Mouse (Mus musculus): ENCODE data around the gene Ndufc2. TPM values are rescaled to one million over a fixed set of nuclear protein-coding genes. Genes with fewer than 3 reads are reported as not detected.

Gene Ndufc2
- total and polyA plus RNA-seq, 2 experiments from 2014 or later, result 463 to 638 TPM

DNA sequence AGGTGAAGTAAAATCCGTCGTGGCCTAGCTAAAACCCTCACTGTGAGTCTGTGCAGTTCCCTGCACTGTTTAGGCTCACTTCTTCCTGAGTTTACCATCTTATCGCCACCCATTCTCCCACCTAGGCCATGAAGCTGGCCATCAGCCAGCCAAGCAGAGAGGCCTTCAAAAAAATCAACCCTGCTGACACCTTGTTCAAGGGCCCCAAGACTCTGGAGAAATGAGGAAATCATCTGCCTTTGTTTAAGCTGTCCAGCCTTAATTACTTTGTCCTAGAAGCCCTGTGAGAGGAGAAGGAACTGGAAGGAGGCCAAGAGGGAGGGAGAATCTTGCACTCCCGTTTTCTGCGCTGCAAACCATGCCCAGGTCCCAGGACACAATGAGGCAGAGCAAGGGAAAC is 43.5 kb upstream of the Ndufc2 start:
- Histone ChIP-seq H3K27me3 (ENCODE audit: insufficient read depth, low read length) (no peaks in the 10 kb centered on the region), H3K4me2 (ENCODE audit: low read depth, low read length, poor library complexity, severe bottlenecking) (no peak overlapping the region), H3K36me3 (ENCODE audit: insufficient read depth, low read length) (no peaks in the 10 kb centered on the region), H3K4me1 (ENCODE audit: insufficient read depth, low read length) (no peaks in the 10 kb centered on the region), H3K9ac (replicated peaks; ENCODE audit: low read length, poor library complexity, severe bottlenecking) (no peak overlapping the region), H3K9me3 (ENCODE audit: low read length) (no peaks in the 10 kb centered on the region), H3K4me3 (ENCODE audit: low read depth, low read length) (no peak overlapping the region), H3K27ac (ENCODE audit: low read depth, low read length) (no peak overlapping the region)
- ATAC-seq (ENCODE audit: low FRiP score) (no peak; the same call in 1 of the 2 replicates), DNase-seq (ENCODE audit: low spot score) (peak; percentile 18)
- no peak for TF ChIP-seq CTCF (IDR thresholded peaks at IDR 0.05)
- 74% methylated on average over 5 of the region's 5 CpGs for WGBS

DNA sequence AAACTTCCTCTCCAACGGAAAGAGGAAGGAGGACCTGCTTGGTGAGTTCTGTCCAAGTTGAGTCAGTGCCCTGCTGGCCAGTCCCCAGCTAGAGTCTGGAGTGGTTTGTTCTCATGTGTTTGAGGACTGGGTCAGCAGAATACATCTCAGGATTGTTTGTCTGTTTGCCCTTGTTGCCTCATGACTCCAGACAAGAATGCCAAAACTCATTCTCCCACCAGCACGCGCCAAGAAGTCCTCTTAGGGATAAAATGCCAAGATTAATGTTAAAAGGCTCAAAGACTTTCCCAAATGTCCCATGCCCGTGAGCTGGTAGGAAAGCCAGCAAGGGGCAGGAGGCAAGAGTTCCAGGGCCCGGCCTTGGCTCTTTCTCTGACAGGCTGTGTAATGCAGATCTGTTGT is 42.9 kb upstream of the Ndufc2 start:
- Histone ChIP-seq H3K9ac (replicated peaks; ENCODE audit: low read length, poor library complexity, severe bottlenecking) (no peak overlapping the region), H3K9me3 (ENCODE audit: low read length) (no peaks in the 10 kb centered on the region), H3K27ac (ENCODE audit: low read depth, low read length) (no peak overlapping the region), H3K4me1 (ENCODE audit: insufficient read depth, low read length) (no peaks in the 10 kb centered on the region), H3K4me3 (ENCODE audit: low read depth, low read length) (no peak overlapping the region), H3K4me2 (ENCODE audit: low read depth, low read length, poor library complexity, severe bottlenecking) (no peak overlapping the region), H3K36me3 (ENCODE audit: insufficient read depth, low read length) (no peaks in the 10 kb centered on the region), H3K27me3 (ENCODE audit: insufficient read depth, low read length) (no peaks in the 10 kb centered on the region)
- 60% methylated on average over 5 of the region's 5 CpGs for WGBS
- ATAC-seq (ENCODE audit: low FRiP score), result no peak
- DNase-seq (ENCODE audit: low spot score), result peak; percentile 60
- no peak for TF ChIP-seq CTCF (IDR thresholded peaks at IDR 0.05)

DNA sequence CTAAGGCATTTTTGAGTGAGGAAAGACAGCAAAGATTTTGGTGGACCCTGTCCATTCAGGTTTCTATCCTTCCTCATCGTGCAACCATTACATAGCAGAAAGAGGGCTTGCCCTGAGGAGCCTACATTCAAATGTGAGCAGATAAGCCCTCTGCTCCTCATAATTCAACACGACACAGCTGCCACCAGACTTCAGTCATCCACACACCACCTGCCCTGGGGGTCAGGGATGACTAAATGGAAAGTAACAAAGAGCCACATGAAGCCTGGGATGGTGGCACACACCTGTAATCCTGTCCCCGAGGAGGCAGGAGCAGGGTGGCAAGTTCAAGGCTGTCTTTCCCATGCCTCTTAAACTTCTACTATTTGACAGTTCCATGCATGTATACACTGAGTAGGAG is 42.0 kb upstream of the Ndufc2 start:
- no peak overlapping the region for H3K4me2 ChIP-seq (ENCODE audit: low read depth, low read length, poor library complexity, severe bottlenecking)
- no peak overlapping the region for H3K4me3 ChIP-seq (ENCODE audit: low read depth, low read length)
- no peak for TF ChIP-seq CTCF (IDR thresholded peaks at IDR 0.05)
- H3K9ac ChIP-seq (replicated peaks; ENCODE audit: low read length, poor library complexity, severe bottlenecking), result no peak overlapping the region
- no peaks in the 10 kb centered on the region for H3K27me3 ChIP-seq (ENCODE audit: insufficient read depth, low read length)
- 71% methylated on average over 3 of the region's 3 CpGs for WGBS
- no peaks in the 10 kb centered on the region for H3K36me3 ChIP-seq (ENCODE audit: insufficient read depth, low read length)
- ATAC-seq (ENCODE audit: low FRiP score) (no peak), DNase-seq (ENCODE audit: low spot score) (no peak)
- H3K27ac ChIP-seq (ENCODE audit: low read depth, low read length), result no peak overlapping the region
- H3K4me1 ChIP-seq (ENCODE audit: insufficient read depth, low read length), result no peaks in the 10 kb centered on the region
- no peaks in the 10 kb centered on the region for H3K9me3 ChIP-seq (ENCODE audit: low read length)

DNA sequence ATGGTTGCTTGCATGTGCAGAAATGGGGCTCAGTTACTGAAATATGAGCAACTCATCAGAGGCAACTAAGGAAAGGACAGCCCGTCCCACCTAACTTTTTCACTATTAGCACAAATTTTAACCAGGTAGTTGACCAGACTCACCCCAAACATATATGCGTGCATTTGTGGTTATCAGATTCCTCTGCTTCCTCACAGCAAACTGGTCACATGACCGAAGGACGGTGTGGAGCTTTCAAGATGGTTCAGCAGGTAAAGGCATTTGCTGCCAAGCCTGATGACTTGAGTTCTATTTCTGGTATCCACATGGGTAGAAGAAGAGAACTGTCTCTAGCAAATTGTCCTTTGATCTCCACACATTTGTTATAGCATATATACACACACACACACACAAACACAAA is 41.5 kb upstream of the Ndufc2 start:
- no peak for TF ChIP-seq CTCF (IDR thresholded peaks at IDR 0.05)
- H3K9ac ChIP-seq (replicated peaks; ENCODE audit: low read length, poor library complexity, severe bottlenecking), result no peak overlapping the region
- H3K36me3 ChIP-seq (ENCODE audit: insufficient read depth, low read length), result no peaks in the 10 kb centered on the region
- H3K4me2 ChIP-seq (ENCODE audit: low read depth, low read length, poor library complexity, severe bottlenecking), result no peak overlapping the region
- H3K9me3 ChIP-seq (ENCODE audit: low read length), result no peaks in the 10 kb centered on the region
- WGBS, result 86% methylated on average over 4 of the region's 4 CpGs
- no peak overlapping the region for H3K4me3 ChIP-seq (ENCODE audit: low read depth, low read length)
- no peak for DNase-seq (ENCODE audit: low spot score)
- H3K27me3 ChIP-seq (ENCODE audit: insufficient read depth, low read length), result no peaks in the 10 kb centered on the region
- no peaks in the 10 kb centered on the region for H3K4me1 ChIP-seq (ENCODE audit: insufficient read depth, low read length)
- ATAC-seq (ENCODE audit: low FRiP score), result no peak
- no peak overlapping the region for H3K27ac ChIP-seq (ENCODE audit: low read depth, low read length)

DNA sequence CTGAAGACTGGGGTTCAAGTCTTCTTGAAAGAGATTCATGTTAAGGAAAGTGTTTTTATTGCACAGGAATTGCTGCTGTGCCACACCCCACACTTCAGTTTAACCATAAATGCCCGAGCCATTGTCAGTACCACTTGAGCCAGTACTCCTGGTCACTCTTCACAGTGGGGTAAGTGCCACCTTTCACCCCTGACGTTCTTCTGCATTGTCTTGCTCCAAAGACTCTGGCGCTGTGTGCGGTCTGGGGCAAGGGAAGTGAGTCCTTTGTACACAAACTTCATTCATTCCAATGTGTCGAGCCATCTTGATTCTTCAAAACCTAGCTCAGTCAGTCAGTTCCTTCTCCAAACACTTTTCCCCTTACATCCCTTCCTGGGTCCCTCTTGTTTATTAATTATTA is 39.6 kb upstream of the Ndufc2 start:
- Histone ChIP-seq H3K9ac (replicated peaks; ENCODE audit: low read length, poor library complexity, severe bottlenecking) (no peak overlapping the region), H3K4me1 (ENCODE audit: insufficient read depth, low read length) (no peaks in the 10 kb centered on the region), H3K27ac (ENCODE audit: low read depth, low read length) (no peak overlapping the region), H3K4me3 (ENCODE audit: low read depth, low read length) (no peak overlapping the region), H3K9me3 (ENCODE audit: low read length) (no peaks in the 10 kb centered on the region), H3K36me3 (ENCODE audit: insufficient read depth, low read length) (no peaks in the 10 kb centered on the region), H3K4me2 (ENCODE audit: low read depth, low read length, poor library complexity, severe bottlenecking) (no peak overlapping the region), H3K27me3 (ENCODE audit: insufficient read depth, low read length) (no peaks in the 10 kb centered on the region)
- no peak for ATAC-seq (ENCODE audit: low FRiP score)
- no peak for DNase-seq (ENCODE audit: low spot score)
- no peak for TF ChIP-seq CTCF (IDR thresholded peaks at IDR 0.05)
- 72% methylated on average over 5 of the region's 5 CpGs for WGBS

DNA sequence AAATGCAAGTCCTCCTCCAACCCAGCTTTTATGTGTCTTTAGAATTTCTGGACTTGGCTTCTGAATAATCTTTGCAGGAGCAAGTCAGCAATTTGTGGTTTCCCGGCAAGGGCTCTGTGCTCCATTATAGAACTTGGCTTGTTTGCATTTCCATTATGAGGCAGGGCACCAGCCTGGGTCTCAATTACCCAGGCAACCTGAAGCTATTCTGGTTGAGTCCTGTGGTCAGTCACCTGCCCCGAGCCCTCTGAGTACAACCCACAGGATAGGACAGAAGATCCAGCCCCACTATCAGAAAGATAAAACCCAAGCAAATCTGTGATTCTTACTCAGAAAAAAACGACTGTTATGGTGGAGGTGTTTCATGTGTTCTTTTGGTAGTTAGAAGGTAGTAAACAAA is 38.8 kb upstream of the Ndufc2 start:
- H3K27ac ChIP-seq (ENCODE audit: low read depth, low read length), result no peak overlapping the region
- H3K4me2 ChIP-seq (ENCODE audit: low read depth, low read length, poor library complexity, severe bottlenecking), result no peak overlapping the region
- no peaks in the 10 kb centered on the region for H3K27me3 ChIP-seq (ENCODE audit: insufficient read depth, low read length)
- no peak overlapping the region for H3K4me3 ChIP-seq (ENCODE audit: low read depth, low read length)
- no peaks in the 10 kb centered on the region for H3K4me1 ChIP-seq (ENCODE audit: insufficient read depth, low read length)
- no peak for TF ChIP-seq CTCF (IDR thresholded peaks at IDR 0.05)
- no peaks in the 10 kb centered on the region for H3K36me3 ChIP-seq (ENCODE audit: insufficient read depth, low read length)
- no peak for DNase-seq (ENCODE audit: low spot score)
- H3K9ac ChIP-seq (replicated peaks; ENCODE audit: low read length, poor library complexity, severe bottlenecking), result no peak overlapping the region
- H3K9me3 ChIP-seq (ENCODE audit: low read length), result no peaks in the 10 kb centered on the region
- no peak for ATAC-seq (ENCODE audit: low FRiP score)
- 50% methylated on average over 3 of the region's 3 CpGs for WGBS

Measured in midbrain, postnatal 0 days (tissue).